In genomic region chr4:148158436-148159348, GRCm38 (mm10) we compare ENCODE assay signal across 8 mouse cellular contexts. TPM values are rescaled to one million over a fixed set of nuclear protein-coding genes. Genes with fewer than 3 reads are reported as not detected.
DNase-seq lines count a peak whose midpoint lies in the region; ATAC-seq and TF ChIP-seq lines count a peak whose summit lies in the region.

No protein-coding gene starts in this region.

- H3K27ac ChIP-seq in heart, adult 2 months, result peak overlapping the region; percentile 1; the same call in 1 of the 2 replicates
- H3K27ac ChIP-seq in CH12.LX (ENCODE audit: insufficient read depth, low read depth), result no peak overlapping the region
- H3K27ac ChIP-seq in cortical plate, adult 2 months (ENCODE audit: insufficient read depth, low read length), result peak overlapping the region; percentile 80
- H3K27ac ChIP-seq in intestine, embryonic 15.5 days, result no peak overlapping the region
- H3K27ac ChIP-seq in liver, postnatal 0 days (ENCODE audit: low read depth), result no peak overlapping the region

- dilution Hi-C loops in CH12.LX (cut with MboI; ENCODE audit: extremely low pct_ligation_motif_present, extremely low pct_unique_long_range_greater_than_20kb, low sequenced_read_pairs), result no loop called here

- peak overlapping the region; percentile 67 for H3K4me3 ChIP-seq in heart, adult 2 months
- H3K4me3 ChIP-seq in CH12.LX (replicated peaks in 1 of 3; ENCODE audit: low read depth in 2 of 3, low read length in 2 of 3, poor library complexity in 1 of 3), result peak overlapping the region; percentile 57 to 98 (median 62)
- H3K4me3 ChIP-seq in cortical plate, adult 2 months (ENCODE audit: insufficient read depth, low read length), result peak overlapping the region; percentile 98
- H3K4me3 ChIP-seq in intestine, embryonic 15.5 days (replicated peaks), result peak overlapping the region; percentile 58
- peak overlapping the region; percentile 59 for H3K4me3 ChIP-seq in liver, postnatal 0 days (ENCODE audit: low read depth, low read length)

- ATAC-seq in intestine, embryonic 15.5 days, result no peak
- ATAC-seq in liver, postnatal 0 days, result no peak
- ATAC-seq in inflammation-experienced regulatory T-cells, adult 6 months, result no peak

- no peaks in the 10 kb centered on the region for H3K36me3 ChIP-seq in heart, adult 2 months (ENCODE audit: control insufficient read depth, insufficient read depth, low read length)
- peaks cover 18 to 19% of the 10 kb centered on the region in 2 experiments for H3K36me3 ChIP-seq in CH12.LX (replicated peaks in 1 of 2; ENCODE audit: control insufficient read depth in 1 of 2, insufficient read depth in 1 of 2, low read length in 1 of 2)
- no peaks in the 10 kb centered on the region for H3K36me3 ChIP-seq in intestine, embryonic 15.5 days
- no peaks in the 10 kb centered on the region for H3K36me3 ChIP-seq in liver, postnatal 0 days (replicated peaks; ENCODE audit: insufficient read depth, low read length)

- intact Hi-C loops in heart, adult 2 months (cut with DNase I), result no loop called here
- intact Hi-C loops in heart, postnatal 10 days (cut with DNase I), result no loop called here

- no peak for TF ChIP-seq RAD21 in CH12.LX (IDR thresholded peaks at IDR 0.05; ENCODE audit: low read depth, low read length)

- DNase-seq in heart, adult 2 months, result no peak
- DNase-seq in heart, postnatal 10 days, result no peak
- DNase-seq in CH12.LX (ENCODE audit: extremely low read depth), result no peak
- DNase-seq in liver, postnatal 0 days, result no peak
- DNase-seq in adrenal gland, postnatal 14 days, result no peak

- H3K9ac ChIP-seq in heart, adult 2 months (ENCODE audit: low read depth, low read length), result peak overlapping the region; percentile 42; the same call in 1 of the 2 replicates
- H3K9ac ChIP-seq in CH12.LX (ENCODE audit: insufficient read depth, low read depth), result peak overlapping the region; percentile 79
- peak overlapping the region; percentile 60 for H3K9ac ChIP-seq in intestine, embryonic 15.5 days
- H3K9ac ChIP-seq in liver, postnatal 0 days (replicated peaks), result peak overlapping the region; percentile 71

- no peaks in the 10 kb centered on the region for H3K9me3 ChIP-seq in CH12.LX (replicated peaks; ENCODE audit: low read length)
- no peaks in the 10 kb centered on the region for H3K9me3 ChIP-seq in intestine, embryonic 15.5 days
- no peaks in the 10 kb centered on the region for H3K9me3 ChIP-seq in liver, postnatal 0 days (ENCODE audit: low read length)

- peak overlapping the region; percentile 84 for H3K4me2 ChIP-seq in CH12.LX (ENCODE audit: insufficient read depth, low read depth, poor library complexity, severe bottlenecking)
- peak overlapping the region; percentile 99 for H3K4me2 ChIP-seq in intestine, embryonic 15.5 days (replicated peaks)
- H3K4me2 ChIP-seq in liver, postnatal 0 days (ENCODE audit: low read depth, low read length), result peak overlapping the region; percentile 98

- in situ Hi-C loops in CH12.LX (cut with MboI; ENCODE audit: low pct_ligation_motif_present, low pct_unique_long_range_greater_than_20kb, low sequenced_read_pairs), result loop anchor here (10.0 to 25.0 kb wide), 2 partner anchors 204 to 454 kb away; partner anchors contain the start of gene Masp2

- no peaks in the 10 kb centered on the region for H3K79me2 ChIP-seq in heart, adult 2 months (replicated peaks; ENCODE audit: control insufficient read depth, insufficient read depth, low read length)
- no peaks in the 10 kb centered on the region; the same call in 1 of the 2 replicates for H3K79me2 ChIP-seq in CH12.LX (replicated peaks; ENCODE audit: control insufficient read depth, extremely low read depth, insufficient read depth, poor library complexity, severe bottlenecking)

- no peak for TF ChIP-seq EP300 in heart, adult 2 months (IDR thresholded peaks at IDR 0.05; ENCODE audit: insufficient read depth, low read depth, low read length)
- no peak for TF ChIP-seq EP300 in CH12.LX (IDR thresholded peaks at IDR 0.05; ENCODE audit: low read length)
- no peak for TF ChIP-seq EP300 in liver, postnatal 0 days (IDR thresholded peaks at IDR 0.05; ENCODE audit: low read depth)

- peaks cover 1% of the 10 kb centered on the region; the same call in 1 of the 2 replicates for H3K4me1 ChIP-seq in heart, adult 2 months (ENCODE audit: control insufficient read depth, insufficient read depth, low read length)
- peaks cover 5 to 9% of the 10 kb centered on the region in 2 experiments for H3K4me1 ChIP-seq in CH12.LX (ENCODE audit: control insufficient read depth in 1 of 2, insufficient read depth in 2 of 2)
- no peaks in the 10 kb centered on the region; the same call in 1 of the 2 replicates for H3K4me1 ChIP-seq in cortical plate, adult 2 months (ENCODE audit: control insufficient read depth, insufficient read depth, low read length)
- peaks cover 22% of the 10 kb centered on the region for H3K4me1 ChIP-seq in intestine, embryonic 15.5 days (replicated peaks)
- peaks cover 16% of the 10 kb centered on the region for H3K4me1 ChIP-seq in liver, postnatal 0 days (ENCODE audit: insufficient read depth)

- WGBS in heart, adult 2 months, result 38% methylated on average over 27 of the region's 27 CpGs
- WGBS in intestine, embryonic 15.5 days, result 39% methylated on average over 27 of the region's 27 CpGs
- WGBS in liver, postnatal 0 days (ENCODE audit: insufficient replicate concordance), result 45% methylated on average over 27 of the region's 27 CpGs

- H3K27me3 ChIP-seq in heart, adult 2 months (ENCODE audit: control insufficient read depth, insufficient read depth, low read length), result no peaks in the 10 kb centered on the region
- peaks cover 44% of the 10 kb centered on the region for H3K27me3 ChIP-seq in CH12.LX (replicated peaks)
- peaks cover 40% of the 10 kb centered on the region for H3K27me3 ChIP-seq in intestine, embryonic 15.5 days (replicated peaks)
- H3K27me3 ChIP-seq in liver, postnatal 0 days (ENCODE audit: insufficient read depth, low read length), result peaks cover 45% of the 10 kb centered on the region

- no peak for TF ChIP-seq POLR2A in heart, adult 2 months (IDR thresholded peaks at IDR 0.05; ENCODE audit: insufficient read depth, low read depth, low read length)
- no peak for TF ChIP-seq POLR2A in CH12.LX (IDR thresholded peaks at IDR 0.05; ENCODE audit: low read depth, low read length)
- no peak for TF ChIP-seq POLR2A in cortical plate, adult 2 months (IDR thresholded peaks at IDR 0.05; ENCODE audit: extremely low read depth, insufficient read depth, low read length)

- TF ChIP-seq CTCF in heart, adult 2 months (IDR thresholded peaks at IDR 0.05), result no peak
- no peak for TF ChIP-seq CTCF in CH12.LX (conservative IDR thresholded peaks at IDR 0.05 in 1 of 2, IDR thresholded peaks at IDR 0.05 in 1 of 2; ENCODE audit: low read depth in 2 of 2, low read length in 2 of 2)
- no peak for TF ChIP-seq CTCF in cortical plate, adult 2 months (IDR thresholded peaks at IDR 0.05; ENCODE audit: extremely low read depth, insufficient read depth, low read length)
- TF ChIP-seq CTCF in liver, postnatal 0 days (IDR thresholded peaks at IDR 0.05; ENCODE audit: low read depth), result no peak

RNA-seq across cellular contexts. Expression of gene Fbxo44, which starts 1.6 kb away (rescaled TPM):
- 10 to 100 TPM; 19.7 to 26.7 TPM for total RNA-seq in heart, adult 2 months (2021)
- polyA plus RNA-seq in heart, adult 2 months (2012; rRNA removed), result 18.7 and 35.0 TPM in 2 replicates
- 10 to 100 TPM; 11.2 to 11.8 TPM for total RNA-seq in heart, postnatal 10 days (2021)
- total RNA-seq in CH12.LX (2012; rRNA removed), result 10.5 and 10.6 TPM in 2 replicates
- total RNA-seq in CH12.LX (2014; rRNA removed), result 2.2 and 2.8 TPM in 2 replicates
- polyA plus RNA-seq in CH12.LX (2012; ENCODE audit: insufficient read length, low read depth), result 2.1 and 2.3 TPM in 2 replicates
- polyA plus RNA-seq in cortical plate, adult 2 months (2012; rRNA removed), result 236 and 238 TPM in 2 replicates
- 6.8 and 7.2 TPM in 2 replicates for polyA plus RNA-seq in intestine, embryonic 15.5 days (2015; fragmentation: Nextera tagmentation; extraction: Ambion mirVana)
- polyA plus RNA-seq in liver, postnatal 0 days (2015; fragmentation: Nextera tagmentation; extraction: Ambion mirVana), result 0.81 and 0.97 TPM in 2 replicates
- 1 to 10 TPM in 2 of 3 experiments, under 1 TPM in 1; 0.44 to 4.3 (median 4.1) TPM for polyA plus RNA-seq in inflammation-experienced regulatory T-cells, adult 6 months (2017; shearing (Covaris generic))
- 6.7 and 9.1 TPM in 2 replicates for total RNA-seq in adrenal gland, postnatal 14 days (2021)

RNA-seq across cellular contexts. Expression of gene Fbxo2, which starts 1.7 kb away (rescaled TPM):
- total RNA-seq in heart, adult 2 months (2021), result under 1 TPM in 1 of 2 experiments, not detected in 1; 0.31 TPM
- polyA plus RNA-seq in heart, adult 2 months (2012; rRNA removed), result 0.47 and 0.59 TPM in 2 replicates
- total RNA-seq in heart, postnatal 10 days (2021), result not detected
- 4.2 and 5.9 TPM in 2 replicates for total RNA-seq in CH12.LX (2012; rRNA removed)
- not detected in 2 replicates for total RNA-seq in CH12.LX (2014; rRNA removed)
- polyA plus RNA-seq in CH12.LX (2012; ENCODE audit: insufficient read length, low read depth), result 0.30 and 0.50 TPM in 2 replicates
- 139 and 142 TPM in 2 replicates for polyA plus RNA-seq in cortical plate, adult 2 months (2012; rRNA removed)
- polyA plus RNA-seq in intestine, embryonic 15.5 days (2015; fragmentation: Nextera tagmentation; extraction: Ambion mirVana), result 0.51 and 0.58 TPM in 2 replicates
- 0.19 TPM in 1 of 2 replicates, not detected in the other for polyA plus RNA-seq in liver, postnatal 0 days (2015; fragmentation: Nextera tagmentation; extraction: Ambion mirVana)
- not detected for polyA plus RNA-seq in inflammation-experienced regulatory T-cells, adult 6 months (2017; shearing (Covaris generic))
- 3.3 and 3.9 TPM in 2 replicates for total RNA-seq in adrenal gland, postnatal 14 days (2021)

RNA-seq across cellular contexts. Expression of gene Fbxo6, which starts 6.8 kb away (rescaled TPM):
- 10 to 100 TPM; 36.0 to 39.3 TPM for total RNA-seq in heart, adult 2 months (2021)
- 68.4 and 68.6 TPM in 2 replicates for polyA plus RNA-seq in heart, adult 2 months (2012; rRNA removed)
- total RNA-seq in heart, postnatal 10 days (2021), result 10 to 100 TPM; 26.4 to 26.9 TPM
- 20.5 and 25.7 TPM in 2 replicates for total RNA-seq in CH12.LX (2012; rRNA removed)
- 24.1 and 32.5 TPM in 2 replicates for total RNA-seq in CH12.LX (2014; rRNA removed)
- 17.6 and 20.8 TPM in 2 replicates for polyA plus RNA-seq in CH12.LX (2012; ENCODE audit: insufficient read length, low read depth)
- 38.5 and 41.3 TPM in 2 replicates for polyA plus RNA-seq in cortical plate, adult 2 months (2012; rRNA removed)
- 16.0 and 17.9 TPM in 2 replicates for polyA plus RNA-seq in intestine, embryonic 15.5 days (2015; fragmentation: Nextera tagmentation; extraction: Ambion mirVana)
- polyA plus RNA-seq in liver, postnatal 0 days (2015; fragmentation: Nextera tagmentation; extraction: Ambion mirVana), result 30.1 and 32.0 TPM in 2 replicates
- polyA plus RNA-seq in inflammation-experienced regulatory T-cells, adult 6 months (2017; shearing (Covaris generic)), result 10 to 100 TPM; 48.0 to 55.6 (median 52.6) TPM
- 30.7 and 31.0 TPM in 2 replicates for total RNA-seq in adrenal gland, postnatal 14 days (2021)

RNA-seq across cellular contexts. Expression of gene Draxin, which starts 28.2 kb away (rescaled TPM):
- under 1 TPM in 1 of 2 experiments, not detected in 1; 0.41 TPM for total RNA-seq in heart, adult 2 months (2021)
- polyA plus RNA-seq in heart, adult 2 months (2012; rRNA removed), result 0.29 and 0.32 TPM in 2 replicates
- not detected for total RNA-seq in heart, postnatal 10 days (2021)
- 0.04 TPM in 1 of 2 replicates, not detected in the other for total RNA-seq in CH12.LX (2012; rRNA removed)
- not detected in 2 replicates for total RNA-seq in CH12.LX (2014; rRNA removed)
- polyA plus RNA-seq in CH12.LX (2012; ENCODE audit: insufficient read length, low read depth), result not detected in 2 replicates
- polyA plus RNA-seq in cortical plate, adult 2 months (2012; rRNA removed), result 0.42 and 0.45 TPM in 2 replicates
- polyA plus RNA-seq in intestine, embryonic 15.5 days (2015; fragmentation: Nextera tagmentation; extraction: Ambion mirVana), result 0.15 and 0.24 TPM in 2 replicates
- polyA plus RNA-seq in liver, postnatal 0 days (2015; fragmentation: Nextera tagmentation; extraction: Ambion mirVana), result 0.04 and 0.05 TPM in 2 replicates
- polyA plus RNA-seq in inflammation-experienced regulatory T-cells, adult 6 months (2017; shearing (Covaris generic)), result not detected
- 0.11 and 0.38 TPM in 2 replicates for total RNA-seq in adrenal gland, postnatal 14 days (2021)

RNA-seq across cellular contexts. Expression of gene Mad2l2, which starts 28.5 kb away (rescaled TPM):
- total RNA-seq in heart, adult 2 months (2021), result 10 to 100 TPM; 11.0 to 13.8 TPM
- 21.9 and 23.6 TPM in 2 replicates for polyA plus RNA-seq in heart, adult 2 months (2012; rRNA removed)
- 10 to 100 TPM; 12.5 to 15.1 TPM for total RNA-seq in heart, postnatal 10 days (2021)
- total RNA-seq in CH12.LX (2012; rRNA removed) (39.4 and 43.3 TPM in 2 replicates), CH12.LX (2014; rRNA removed) (21.0 and 23.1 TPM in 2 replicates)
- polyA plus RNA-seq in CH12.LX (2012; ENCODE audit: insufficient read length, low read depth), result 36.5 and 40.9 TPM in 2 replicates
- polyA plus RNA-seq in cortical plate, adult 2 months (2012; rRNA removed), result 24.2 and 25.2 TPM in 2 replicates
- polyA plus RNA-seq in intestine, embryonic 15.5 days (2015; fragmentation: Nextera tagmentation; extraction: Ambion mirVana), result 32.9 and 33.9 TPM in 2 replicates
- polyA plus RNA-seq in liver, postnatal 0 days (2015; fragmentation: Nextera tagmentation; extraction: Ambion mirVana), result 16.9 and 18.8 TPM in 2 replicates
- polyA plus RNA-seq in inflammation-experienced regulatory T-cells, adult 6 months (2017; shearing (Covaris generic)), result 10 to 100 TPM; 36.3 to 49.1 (median 39.6) TPM
- 20.0 and 21.2 TPM in 2 replicates for total RNA-seq in adrenal gland, postnatal 14 days (2021)

Comparison
In these comparisons a context has a peak if more than half of its experiments do, and no peak if none do; other contexts are left out.
1. H3K27ac ChIP-seq: peak in heart, adult 2 months (single experiment) and cortical plate, adult 2 months (single experiment); none in CH12.LX (single experiment), intestine, embryonic 15.5 days (single experiment) and liver, postnatal 0 days (single experiment).
2. RNA of gene Fbxo2, which starts 1.7 kb away (polyA plus RNA-seq): 139 to 142 TPM in cortical plate, adult 2 months; 0.51 to 0.58 TPM in intestine, embryonic 15.5 days, 0.47 to 0.59 TPM in heart, adult 2 months, 0.30 to 0.50 TPM in CH12.LX, 0.19 TPM in liver, postnatal 0 days and not detected in inflammation-experienced regulatory T-cells, adult 6 months; every median in the first group is over 10 times any median in the second.
3. Peak in every context shown above with its lines, with median percentiles within 50 percentile points of each other: H3K4me3 ChIP-seq, H3K9ac ChIP-seq and H3K4me2 ChIP-seq.